Mouse (Mus musculus) adrenal gland (tissue): ENCODE data around the gene Fbxw16.
"Not testable (repeated sequence)": the region's sequence is repeated elsewhere in the genome, so short reads cannot be mapped to it uniquely, and the experiment has no call there.

Experiments
- intact Hi-C: fragments of 180-260 bp; cut with DNase I; formaldehyde crosslinking; loops from one replicate; pipeline ENCODE4 v1.15.1; 2025
- long read RNA-seq, 2 experiments: library from polyadenylated mRNA; unstranded; transcript quantifications; one replicate each; pipeline ENCODE4 v2.0.0; 2020; ENCODE audit warnings: borderline replicate concordance in 1 of 2; ENCODE audit not compliant: insufficient replicate concordance in 1 of 2

The Fbxw16 gene
- long read RNA-seq, experiment 1: 0 reads
- long read RNA-seq, experiment 2: 0 reads

GRCm38 (mm10) chr9:109449040-109449439 lies at the start of gene Fbxw16:
TSS of gene Fbxw16 (minus strand) at chr9:109449140.
- intact Hi-C loops: no loop called here

DNA sequence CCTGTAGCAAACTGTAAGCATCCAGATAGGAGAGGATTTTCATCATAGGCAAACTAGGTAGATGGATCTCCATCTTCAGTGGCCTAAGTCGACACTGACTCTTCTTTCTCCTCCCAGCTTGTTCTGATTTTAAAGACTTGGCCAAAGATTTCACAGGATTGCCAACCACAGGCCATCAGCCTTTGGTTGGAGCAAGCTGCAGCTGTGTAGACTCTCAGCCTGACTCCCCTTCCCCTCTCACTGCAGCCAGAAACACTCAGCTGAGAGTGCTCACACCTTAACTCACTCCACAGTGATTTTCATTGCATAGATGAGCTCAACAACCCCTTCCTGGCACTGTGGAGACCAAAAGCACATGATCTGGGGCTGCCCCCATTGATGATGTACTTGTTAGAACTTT lies 46.8 kb upstream of the Fbxw16 start, which contains the start of gene Fbxw19:
Gene Fbxw19 (minus strand): TSS at position 101 of the 400 bp plus-strand sequence.
- intact Hi-C loops: not testable (repeated sequence)

- intact Hi-C loops: no loop called here
Measured at GRCm38 (mm10) chr9:109432956-109433355, 16.0 kb downstream of the Fbxw16 start.

- intact Hi-C loops: loop anchor here (10.0 kb wide), 1 partner anchor 201 kb away; no protein-coding TSS in a partner anchor
Measured at GRCm38 (mm10) chr9:109404196-109404595, 44.7 kb downstream of the Fbxw16 start, which contains the start of gene Fbxw22. TSS of gene Fbxw22 (minus strand) at chr9:109404296.
